Mouse (Mus musculus): ENCODE results near the gene Rsbn1l.

Gene Rsbn1l

GRCm38 (mm10) chr5:20956298-20956697, at the start of gene Rsbn1l:
Rsbn1l (minus strand) TSS chr5:20956398.
- no peak for DNase-seq (ENCODE audit: low spot score)

GRCm38 (mm10) chr5:21002723-21003122, 46.5 kb upstream of the Rsbn1l start:
- no peak for DNase-seq (ENCODE audit: low spot score)

DNA sequence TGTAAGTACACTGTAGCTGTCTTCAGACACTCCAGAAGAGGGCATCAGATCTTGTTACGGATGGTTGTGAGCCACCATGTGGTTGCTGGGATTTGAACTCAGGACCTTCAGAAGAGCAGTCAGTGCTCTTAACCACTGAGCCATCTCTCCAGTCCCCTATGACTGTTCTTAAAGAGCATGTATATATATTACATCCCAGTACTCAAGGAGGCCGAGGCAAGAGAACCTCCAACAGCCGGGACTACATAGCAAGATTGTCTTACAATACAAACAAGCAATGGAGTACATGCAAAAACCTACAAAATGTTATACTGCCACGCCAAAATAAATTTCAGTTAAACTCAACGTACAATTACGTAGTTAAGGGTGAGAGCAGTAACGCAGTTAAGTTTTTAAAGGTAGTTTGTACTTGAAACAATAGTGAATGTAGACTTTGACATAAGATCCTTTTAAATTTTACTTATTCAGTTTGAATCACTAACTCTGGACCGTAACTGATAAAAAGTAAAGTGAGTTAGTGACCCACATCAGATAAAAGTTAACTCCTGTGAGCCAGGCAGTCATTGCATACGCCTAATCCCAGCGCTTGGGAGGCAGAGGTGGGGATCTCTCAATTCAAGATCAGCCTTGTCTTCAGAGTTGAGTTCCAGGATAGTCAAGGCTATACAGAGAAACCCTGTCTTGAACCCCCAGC, 45.6 kb upstream of the Rsbn1l start:
- DNase-seq (ENCODE audit: low spot score) = no peak

- no peak for DNase-seq (ENCODE audit: low spot score)
Observed at GRCm38 (mm10) chr5:20998427-20998826, 42.2 kb upstream of the Rsbn1l start.

DNA sequence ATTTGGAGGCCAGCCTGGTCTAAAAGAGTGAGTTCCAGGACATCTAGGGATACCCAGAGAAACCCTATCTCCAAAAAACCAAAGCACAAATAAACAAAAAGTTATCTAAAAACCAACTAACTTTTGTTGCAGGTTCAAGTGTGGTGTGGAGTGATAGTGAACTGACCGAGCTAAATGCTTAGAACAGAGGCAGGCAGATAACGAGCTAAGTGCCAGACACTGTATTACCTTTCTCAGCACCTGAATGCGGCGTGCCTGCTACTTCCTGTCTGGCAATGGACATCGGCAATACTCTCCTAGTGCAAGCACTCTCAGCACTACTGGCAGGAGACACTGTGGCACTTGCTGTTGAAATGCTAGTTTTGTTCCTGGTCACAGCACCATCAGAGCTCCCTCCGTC, 41.4 kb upstream of the Rsbn1l start:
- DNase-seq (ENCODE audit: low spot score) = no peak

- DNase-seq (ENCODE audit: low spot score) = no peak
Observed at GRCm38 (mm10) chr5:20990062-20990809, 34.0 kb upstream of the Rsbn1l start.

- no peak for DNase-seq (ENCODE audit: low spot score)
Observed at GRCm38 (mm10) chr5:20986271-20986670, 30.1 kb upstream of the Rsbn1l start.

DNA sequence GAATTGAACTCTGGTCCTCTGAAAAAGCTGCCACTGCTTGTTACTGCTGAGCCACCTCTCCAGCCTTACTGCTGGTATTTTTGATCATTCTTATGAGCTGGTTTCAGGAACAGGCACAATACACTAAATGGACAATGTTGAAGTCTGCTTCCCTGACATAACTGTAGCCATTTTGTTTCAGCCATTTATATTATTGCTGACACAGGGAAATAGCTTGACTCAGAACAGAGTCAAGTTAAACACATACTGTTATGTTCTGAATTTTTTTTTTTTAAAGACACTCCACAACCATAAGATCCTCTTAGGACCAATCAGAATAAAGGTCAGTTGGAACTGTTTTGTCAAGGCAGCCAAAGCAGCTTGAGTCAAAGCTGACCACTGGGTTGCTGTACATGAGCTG, 27.3 kb upstream of the Rsbn1l start:
- no peak for DNase-seq (ENCODE audit: low spot score)

GRCm38 (mm10) chr5:20974690-20975089, 18.5 kb upstream of the Rsbn1l start:
- DNase-seq (ENCODE audit: low spot score) = no peak

DNA sequence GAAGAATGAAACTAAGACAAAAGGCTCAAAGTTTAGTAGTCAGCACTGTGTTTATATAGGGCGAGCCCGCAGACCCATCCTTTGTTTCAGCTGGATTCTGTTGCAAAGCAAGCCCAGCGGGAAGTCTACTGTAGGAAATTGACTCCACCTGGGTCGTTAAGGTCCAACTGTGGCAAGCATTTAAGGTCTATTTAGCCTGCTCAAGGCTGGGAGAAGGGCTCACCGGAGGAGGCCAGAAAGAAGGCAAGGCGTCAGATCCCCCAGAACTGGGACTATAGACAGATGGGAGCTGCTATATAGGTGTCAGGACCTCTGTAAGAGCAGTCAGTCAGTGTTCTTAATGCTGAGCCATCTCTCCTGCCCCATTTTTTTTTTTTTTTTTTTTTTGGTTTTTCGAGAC, 17.8 kb upstream of the Rsbn1l start:
- no peak for DNase-seq (ENCODE audit: low spot score)

GRCm38 (mm10) chr5:20973069-20973468, 16.9 kb upstream of the Rsbn1l start:
- DNase-seq (ENCODE audit: low spot score) = no peak

DNA sequence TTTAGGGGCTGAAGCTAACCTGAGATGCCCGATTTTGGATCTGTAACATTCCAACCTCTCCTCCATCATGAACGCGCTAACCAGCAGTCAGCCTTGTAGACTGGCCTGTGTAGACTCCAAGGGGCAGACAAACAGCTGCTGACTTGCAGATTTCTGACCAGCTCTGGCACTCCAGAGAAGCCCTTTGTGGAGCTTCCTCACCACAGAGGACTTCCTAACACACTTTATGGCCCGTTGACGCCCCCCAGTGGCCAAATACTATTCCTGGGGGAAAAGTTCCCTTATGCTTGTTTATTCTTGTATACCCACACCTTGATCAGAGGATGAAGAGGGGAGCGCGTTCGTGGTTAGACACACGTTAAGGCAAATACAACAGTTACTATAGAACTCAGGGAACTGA, 12.8 kb upstream of the Rsbn1l start:
- peak; percentile 56 for DNase-seq (ENCODE audit: low spot score)

- DNase-seq (ENCODE audit: low spot score) = no peak
Observed at GRCm38 (mm10) chr5:20968493-20968892, 12.3 kb upstream of the Rsbn1l start.

DNA sequence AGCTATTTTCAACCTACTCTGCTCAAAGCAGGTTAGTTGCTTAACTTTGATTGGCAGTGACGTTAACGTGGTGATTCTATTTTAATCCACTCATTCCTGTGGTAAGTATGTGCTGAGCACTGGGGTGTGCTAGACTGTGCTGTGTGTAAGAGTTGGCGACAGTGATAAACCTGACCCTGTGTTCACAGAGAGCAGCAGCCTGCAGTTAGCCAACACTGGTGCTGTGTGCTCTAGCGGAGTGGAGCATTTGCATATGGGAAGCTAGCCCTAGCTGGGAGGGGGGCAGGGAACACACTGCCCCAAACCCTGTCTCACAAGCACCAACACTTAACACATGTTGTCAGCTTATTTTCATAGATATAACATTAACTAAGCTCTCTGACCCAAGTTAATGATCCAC, 11.7 kb upstream of the Rsbn1l start:
- DNase-seq (ENCODE audit: low spot score) = peak; percentile 24

DNA sequence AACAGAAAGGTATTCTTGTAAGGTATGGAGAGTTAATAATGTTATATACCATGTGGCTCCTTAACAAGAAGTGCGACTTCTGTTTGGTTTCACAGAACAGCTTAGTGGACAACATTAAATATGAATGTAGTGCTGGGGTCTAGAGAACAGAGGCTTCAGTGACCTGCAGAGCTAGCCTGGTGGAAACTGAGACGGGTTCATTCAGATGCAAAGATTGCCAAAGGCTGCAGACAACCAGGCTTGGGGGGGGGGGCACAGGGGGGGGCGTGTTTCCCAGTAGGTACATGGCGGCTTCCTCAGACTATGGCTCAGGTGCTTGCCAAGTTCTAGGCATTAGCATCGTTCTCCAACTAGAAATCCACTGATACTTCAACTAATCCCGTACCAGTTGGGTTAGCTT, 8.2 kb upstream of the Rsbn1l start:
- DNase-seq (ENCODE audit: low spot score) = no peak

DNA sequence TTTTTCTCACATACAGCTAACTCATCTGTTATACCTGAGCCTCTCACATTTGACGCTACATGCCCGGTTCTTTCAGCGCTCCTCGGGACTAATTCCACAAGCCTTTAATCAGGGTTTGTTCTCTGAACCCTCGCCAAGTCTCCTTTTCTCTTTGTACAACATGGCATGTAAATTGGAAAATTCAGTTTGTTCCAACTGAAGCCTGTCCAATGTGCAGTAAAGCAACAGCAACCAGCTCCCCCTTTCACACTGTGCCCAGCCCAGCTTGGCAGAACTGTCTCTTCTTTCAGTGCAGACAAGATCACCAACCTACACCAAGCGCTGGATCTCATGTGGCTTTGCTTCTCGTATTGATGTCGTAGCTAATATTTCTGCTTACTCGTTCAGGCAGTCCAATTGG, 7.1 kb upstream of the Rsbn1l start:
- no peak for DNase-seq (ENCODE audit: low spot score)

- no peak for DNase-seq (ENCODE audit: low spot score)
Observed at GRCm38 (mm10) chr5:20960927-20961326, 4.7 kb upstream of the Rsbn1l start.

- no peak for DNase-seq (ENCODE audit: low spot score)
Observed at GRCm38 (mm10) chr5:20955114-20955835, 923 bp downstream of the Rsbn1l start.

DNA sequence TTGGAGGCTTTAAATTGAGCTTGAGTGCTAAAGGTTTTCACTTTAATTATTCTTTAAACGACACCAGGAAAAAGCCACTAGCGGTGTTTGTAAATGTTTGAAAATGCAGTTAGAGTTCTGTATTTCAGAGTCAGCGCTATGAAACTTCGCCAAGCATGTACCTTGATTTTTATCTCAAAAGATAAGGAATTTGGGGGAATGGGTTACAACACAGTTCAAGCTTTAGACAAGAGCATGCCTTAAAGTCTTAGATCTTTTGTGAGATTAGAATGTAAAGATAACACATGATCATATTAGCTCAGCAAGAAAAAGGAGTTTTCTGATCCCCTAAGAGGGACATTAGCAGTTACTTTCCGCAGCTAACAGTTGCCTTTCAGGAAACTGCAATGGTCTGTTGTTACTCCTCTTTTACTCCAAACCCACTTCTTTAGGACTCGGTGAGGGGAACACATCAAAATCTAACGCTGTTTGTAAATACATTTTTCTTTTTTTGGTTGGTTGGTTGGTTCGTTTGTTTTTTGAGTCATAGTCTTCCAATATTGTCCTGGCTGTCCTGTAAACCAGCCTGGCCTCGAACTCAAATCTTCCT, 3.8 kb downstream of the Rsbn1l start:
- no peak for DNase-seq (ENCODE audit: low spot score)

- peak; percentile 96 for DNase-seq (ENCODE audit: low spot score)
Observed at GRCm38 (mm10) chr5:20951666-20952281, 4.4 kb downstream of the Rsbn1l start.

- peak; percentile 50 for DNase-seq (ENCODE audit: low spot score)
Observed at GRCm38 (mm10) chr5:20950855-20951650, 5.1 kb downstream of the Rsbn1l start.

Measured in adipocyte (in vitro differentiated cells).